Mouse (Mus musculus): ENCODE results near the gene Thrb.
"Not testable (repeated sequence)": the region's sequence is repeated elsewhere in the genome, so short reads cannot be mapped to it uniquely, and the experiment has no call there.

The Thrb gene

DNA sequence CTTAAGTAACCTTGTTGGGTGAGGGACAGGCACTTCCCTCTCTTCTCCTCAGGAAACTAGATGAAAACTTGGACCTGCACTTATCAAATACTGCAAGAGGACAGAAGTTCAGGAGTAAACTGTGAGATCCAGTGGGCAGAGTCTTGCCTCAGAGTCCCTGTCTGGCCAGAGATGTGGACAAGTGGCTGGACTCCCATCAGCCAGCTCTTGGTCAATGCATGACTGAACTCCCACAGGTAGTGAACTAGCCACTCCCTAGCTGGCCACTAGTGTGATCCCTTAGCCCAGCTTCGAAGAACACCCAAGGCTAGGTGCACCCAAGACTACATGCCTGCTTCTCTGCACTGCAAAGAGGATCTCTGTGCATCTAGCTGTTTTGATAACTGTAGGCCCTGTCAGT is 234.7 kb downstream of the Thrb start:
- no peak for DNase-seq

DNA sequence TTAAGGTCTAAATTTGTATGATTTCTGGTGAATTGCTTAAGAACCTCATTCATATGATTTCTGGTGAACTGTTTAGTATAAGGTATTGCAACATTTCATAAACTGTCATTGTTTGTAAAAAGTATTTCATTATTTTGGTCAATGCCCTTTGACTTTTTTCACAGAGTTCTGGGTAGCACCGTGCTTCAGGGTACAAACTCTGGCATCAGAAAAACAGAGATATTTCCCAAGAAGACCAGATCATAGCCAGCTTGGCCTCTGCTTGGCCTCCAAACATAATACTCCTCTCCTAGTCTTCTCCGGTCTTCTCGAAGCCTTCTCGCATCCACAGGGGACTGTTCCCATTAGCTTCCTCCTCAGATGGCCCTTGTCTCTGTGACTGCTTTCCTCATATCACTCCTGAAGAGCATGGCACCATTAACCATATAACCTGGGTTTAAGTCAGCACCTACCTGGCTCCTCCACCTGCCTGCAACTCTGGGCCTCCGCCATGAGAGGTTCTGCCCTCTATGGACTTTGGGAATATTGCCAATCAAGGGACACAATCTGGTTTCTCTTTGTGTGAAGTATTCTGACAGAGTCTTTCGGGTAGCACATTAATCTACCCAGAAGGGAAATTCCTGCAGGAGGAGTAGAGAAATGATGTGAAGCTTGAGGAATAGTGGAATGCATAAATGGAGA is 239.8 kb downstream of the Thrb start:
- no peak for DNase-seq

GRCm38 (mm10) chr14:17900414-17900795 is 240.3 kb downstream of the Thrb start:
- peak; percentile 4 for DNase-seq

- DNase-seq: no peak
Measured at GRCm38 (mm10) chr14:17902426-17902825, 242.4 kb downstream of the Thrb start.

DNA sequence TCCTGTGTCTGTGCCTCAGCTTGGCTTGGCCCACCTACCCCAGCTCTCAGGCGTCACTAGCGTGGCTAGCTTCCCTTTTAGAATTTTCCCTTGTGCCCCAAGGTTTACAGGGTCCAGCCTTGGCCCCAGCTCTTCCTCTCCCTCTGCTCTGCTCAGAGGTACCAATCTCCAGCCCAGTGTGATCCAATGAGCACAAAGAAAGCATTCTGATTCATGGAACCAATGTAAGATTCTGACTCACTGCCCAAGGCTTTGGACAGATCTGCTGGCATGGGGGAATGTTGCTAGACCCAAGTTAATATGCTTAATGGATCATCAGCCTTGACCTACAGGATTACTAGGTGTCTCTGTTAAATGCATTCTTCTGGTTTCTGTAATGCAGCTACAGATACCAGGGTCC is 243.1 kb downstream of the Thrb start:
- DNase-seq: no peak

DNA sequence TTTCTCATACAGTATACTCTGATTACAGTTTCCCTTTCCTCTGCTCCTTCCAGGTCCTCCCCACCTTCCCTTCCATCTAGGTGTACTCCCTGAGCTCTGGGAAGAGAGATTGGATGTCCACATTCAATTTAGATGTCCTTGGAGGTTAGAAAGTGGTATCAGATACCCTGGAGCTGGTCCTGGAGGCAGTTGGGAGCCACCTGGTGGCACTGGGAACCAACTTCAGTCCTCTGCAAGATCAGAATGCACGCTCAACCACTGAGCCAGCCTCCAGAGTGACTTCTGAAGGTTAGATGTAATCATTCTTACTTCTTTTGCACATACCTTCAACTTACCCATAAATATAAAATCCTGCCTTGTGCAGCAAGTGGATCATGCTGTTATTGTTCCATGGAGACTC is 244.5 kb downstream of the Thrb start:
- DNase-seq: no peak

- DNase-seq: no peak
Measured at GRCm38 (mm10) chr14:17905627-17906026, 245.6 kb downstream of the Thrb start.

DNA sequence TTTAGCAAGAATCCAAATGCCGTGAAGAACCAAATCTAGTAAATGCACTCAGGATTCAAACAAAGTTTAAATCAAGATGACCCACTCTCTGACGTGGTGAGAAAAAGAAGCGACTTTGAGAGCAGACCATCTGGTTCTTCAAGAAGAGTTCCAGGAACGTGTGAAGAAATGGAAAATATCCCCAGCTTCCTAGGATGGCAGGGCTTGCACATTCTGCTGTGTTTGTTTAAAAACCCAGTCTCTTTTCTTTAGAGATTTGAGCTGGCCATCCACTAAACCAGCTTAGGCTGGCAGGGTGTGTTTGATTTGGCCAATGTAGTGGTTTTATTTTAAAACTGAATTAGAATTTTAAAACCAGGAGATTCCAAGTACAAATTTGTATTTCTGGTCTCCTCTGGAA is 246.9 kb downstream of the Thrb start:
- no peak for DNase-seq

DNA sequence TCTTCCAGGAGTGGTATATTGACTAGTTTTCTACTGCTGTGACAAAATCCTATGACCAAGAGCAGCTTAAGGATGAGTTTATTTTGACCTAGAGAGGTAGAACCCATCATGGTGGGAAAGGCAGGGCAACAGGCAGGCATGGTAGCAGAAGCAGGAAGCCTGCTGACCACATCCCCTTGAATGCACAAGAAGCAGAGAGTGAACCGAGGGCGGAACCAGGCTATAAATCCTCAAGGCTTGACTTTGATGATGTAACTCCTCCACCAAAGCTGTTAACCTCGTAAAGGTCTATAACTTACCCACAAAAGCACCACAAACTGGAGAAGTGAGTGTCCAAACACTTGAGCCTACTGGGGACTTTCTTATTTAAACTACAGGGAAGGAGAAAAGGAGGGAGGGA is 251.1 kb downstream of the Thrb start:
- DNase-seq: no peak

GRCm38 (mm10) chr14:17912573-17913207 is 252.6 kb downstream of the Thrb start:
- DNase-seq: no peak

DNA sequence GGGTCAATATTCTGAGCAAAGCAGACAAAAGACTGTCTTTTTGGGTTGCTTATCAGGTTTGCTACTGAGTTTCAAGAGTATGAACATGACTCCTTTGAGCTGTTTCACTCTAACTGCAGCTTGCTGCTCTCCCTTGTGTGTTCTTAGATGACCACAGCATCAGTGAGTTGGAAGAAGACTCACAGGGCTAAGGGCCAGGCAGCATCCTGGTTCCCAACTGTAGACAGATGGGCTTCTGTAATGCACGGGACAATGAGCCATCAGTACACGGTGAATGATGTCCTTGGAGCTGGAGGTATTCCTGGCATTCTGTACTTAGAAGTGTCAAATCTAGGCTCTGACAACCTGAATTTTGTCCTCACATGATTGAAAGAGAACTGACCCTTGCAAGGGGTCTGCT is 255.5 kb downstream of the Thrb start:
- DNase-seq: no peak

DNA sequence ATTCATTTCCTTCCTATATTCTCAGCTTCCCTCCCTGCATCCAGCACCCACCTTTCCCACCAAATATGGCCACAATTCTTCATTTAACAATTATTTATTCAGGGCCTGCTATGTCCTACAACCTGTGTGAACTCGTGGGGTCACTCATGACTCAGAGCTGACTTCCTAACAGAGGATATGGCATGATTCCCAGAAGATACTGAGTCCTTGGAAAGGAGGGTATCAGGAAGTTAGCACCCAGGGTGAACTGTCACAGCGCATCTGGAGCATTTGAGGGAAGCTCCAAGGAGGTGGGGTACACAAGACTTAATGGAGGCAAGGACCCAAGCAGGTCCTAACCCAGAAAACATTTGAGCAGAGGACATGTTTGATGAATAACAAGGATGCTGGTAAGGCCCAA is 256.6 kb downstream of the Thrb start:
- no peak for DNase-seq

- no peak for DNase-seq
Measured at GRCm38 (mm10) chr14:17917124-17917763, 257.2 kb downstream of the Thrb start.

GRCm38 (mm10) chr14:17917899-17918298 is 257.8 kb downstream of the Thrb start:
- DNase-seq: no peak

- no peak for DNase-seq
Measured at GRCm38 (mm10) chr14:17922807-17923704, 263.0 kb downstream of the Thrb start.

DNA sequence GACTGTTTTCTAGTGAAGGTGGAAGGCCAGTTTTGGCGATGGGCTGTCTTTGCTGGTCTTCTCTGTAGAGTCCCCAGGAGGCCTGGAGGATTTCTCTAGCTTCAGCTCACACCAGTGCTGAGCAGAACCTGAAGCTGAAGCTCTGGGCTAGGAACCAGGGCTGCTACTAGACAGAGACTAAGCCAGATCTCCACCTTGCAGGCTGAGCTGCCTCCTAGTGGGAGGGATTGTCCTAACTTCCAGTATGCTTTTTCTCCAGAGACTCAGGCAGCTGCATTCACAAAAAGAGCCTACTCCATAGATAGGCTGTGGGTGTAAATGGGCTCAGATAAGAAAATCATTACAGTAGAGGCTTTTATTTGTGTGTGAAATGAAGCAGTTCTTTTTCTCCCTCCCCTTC is 267.4 kb downstream of the Thrb start:
- peak; percentile 28 for DNase-seq

- no peak for DNase-seq
Measured at GRCm38 (mm10) chr14:17929585-17929984, 269.5 kb downstream of the Thrb start.

- DNase-seq: no peak
Measured at GRCm38 (mm10) chr14:17933475-17933874, 273.4 kb downstream of the Thrb start.

DNA sequence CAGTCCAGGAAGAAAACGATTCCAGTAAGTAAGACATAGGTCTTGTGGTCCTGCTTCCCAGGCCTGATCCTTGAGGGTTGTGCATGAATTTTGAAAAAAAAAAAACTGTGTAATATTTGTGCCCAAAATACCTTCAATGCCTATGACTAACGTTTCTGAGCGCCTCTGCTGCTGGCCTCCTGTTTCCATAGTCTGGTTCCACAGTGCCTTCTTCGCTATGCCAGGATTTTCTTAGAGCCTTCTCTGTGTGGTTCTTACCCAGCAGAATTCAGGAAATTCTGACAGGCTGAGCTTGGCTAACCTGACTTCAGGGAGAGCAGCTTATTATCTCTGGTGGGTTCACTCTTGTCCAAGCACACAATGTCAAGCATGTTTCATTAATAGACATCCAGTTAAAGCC is 274.7 kb downstream of the Thrb start:
- not testable (repeated sequence) for DNase-seq

GRCm38 (mm10) chr14:17954038-17954437 is 294.0 kb downstream of the Thrb start:
- DNase-seq: no peak

DNA sequence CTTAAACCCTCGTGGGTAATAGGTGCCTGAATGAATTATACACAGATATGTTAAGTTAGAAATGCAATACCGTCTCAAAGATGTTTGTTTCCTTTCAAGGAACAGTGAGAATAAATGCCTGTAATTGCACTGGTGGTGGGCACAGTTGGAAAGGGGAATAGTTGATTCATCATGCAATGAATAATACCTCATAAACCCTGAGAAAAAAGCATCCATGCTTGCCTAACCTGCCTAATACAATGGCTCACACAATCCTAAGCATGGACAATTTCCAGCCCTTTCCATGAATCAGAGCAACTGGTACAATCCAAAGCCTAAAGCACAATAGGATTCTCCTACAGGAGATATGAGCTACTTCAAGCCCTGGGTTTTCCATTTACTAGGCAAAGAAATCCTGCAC is 299.8 kb downstream of the Thrb start:
- DNase-seq: no peak

GRCm38 (mm10) chr14:17967117-17967726 is 307.2 kb downstream of the Thrb start:
- peak; percentile 21 for DNase-seq

DNA sequence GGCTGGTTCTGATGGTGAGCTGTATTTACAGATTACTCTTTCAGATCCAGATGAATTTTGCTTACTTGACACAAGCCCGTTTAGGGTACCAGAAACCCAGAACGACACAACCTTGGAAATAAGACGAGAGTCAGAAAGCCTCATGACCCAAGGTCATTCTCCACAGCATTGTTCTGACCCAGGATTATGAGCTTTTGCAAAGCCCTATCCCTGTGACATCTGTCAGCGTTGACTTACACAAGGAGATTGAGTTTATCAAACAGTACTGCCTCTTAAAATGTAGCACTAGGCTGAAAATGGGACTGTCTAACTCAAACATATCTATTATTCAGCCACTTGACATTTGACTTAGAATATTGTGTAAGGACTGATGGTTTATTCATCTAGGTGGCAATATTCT is 312.1 kb downstream of the Thrb start:
- DNase-seq: no peak

All from cerebellum, adult 11 months (tissue).